Mouse (Mus musculus): ENCODE data around the gene Trabd2b.

GRCm38 (mm10) chr4:114622929-114623328 lies 216.4 kb downstream of the Trabd2b start:
- TF ChIP-seq CTCF (IDR thresholded peaks at IDR 0.05; ENCODE audit: borderline replicate concordance, insufficient read depth, low read depth, low read length) (no peak), POLR2A (IDR thresholded peaks at IDR 0.05; ENCODE audit: borderline replicate concordance, insufficient read depth, low read length) (no peak)
